Mouse (Mus musculus): ENCODE results near the gene Anks1b.

Gene Anks1b

GRCm38 (mm10) chr10:90169941-90170580, 296.8 kb downstream of the Anks1b start:
- DNase-seq (ENCODE audit: low spot score), result no peak

- DNase-seq (ENCODE audit: low spot score), result no peak
These were observed 317.1 kb downstream of the Anks1b start for GRCm38 (mm10) chr10:90190366-90190765.

DNA sequence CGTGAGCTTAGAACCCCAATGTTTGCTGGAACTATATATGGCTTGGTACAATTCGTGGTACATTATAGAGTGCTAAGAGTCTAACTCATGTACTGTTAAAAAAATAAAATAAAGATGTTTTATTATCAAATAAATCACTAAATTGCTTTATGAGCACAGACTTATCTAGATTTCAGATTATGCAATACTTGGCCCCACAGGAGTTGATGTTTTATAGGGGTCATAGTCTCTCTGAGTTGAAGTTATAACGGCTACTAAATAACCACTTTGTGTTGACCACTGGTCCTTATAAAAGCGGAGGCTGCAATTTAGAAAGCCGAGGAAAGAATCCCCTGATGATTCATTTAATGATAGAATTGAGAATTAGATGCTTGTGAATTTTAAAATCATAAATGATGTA, 323.6 kb downstream of the Anks1b start:
- no peak for DNase-seq (ENCODE audit: low spot score)

DNA sequence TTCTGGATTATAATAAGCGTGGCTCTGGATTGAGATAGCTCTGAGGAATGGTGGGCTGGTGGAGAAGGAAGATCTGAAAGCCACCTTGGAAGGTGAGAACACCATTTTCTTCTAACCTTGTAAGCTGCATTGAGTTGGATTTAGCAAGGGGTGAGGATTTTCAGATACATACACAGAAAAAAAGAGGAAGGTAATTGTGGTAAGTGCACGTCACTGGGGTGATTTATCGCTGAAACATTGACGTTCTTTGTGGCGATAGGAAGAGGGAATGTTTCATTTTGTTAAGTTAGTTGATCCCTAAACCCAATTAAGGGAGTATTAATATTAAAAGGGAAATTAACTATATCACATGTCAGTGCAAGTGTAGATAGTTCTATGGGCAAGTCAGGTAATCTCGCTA, 336.7 kb downstream of the Anks1b start:
- no peak for DNase-seq (ENCODE audit: low spot score)

- no peak for DNase-seq (ENCODE audit: low spot score)
These were observed 347.2 kb downstream of the Anks1b start for GRCm38 (mm10) chr10:90220470-90220869.

- no peak for DNase-seq (ENCODE audit: low spot score)
These were observed 349.6 kb downstream of the Anks1b start for GRCm38 (mm10) chr10:90222793-90223495.

- DNase-seq (ENCODE audit: low spot score), result no peak
These were observed 362.0 kb downstream of the Anks1b start for GRCm38 (mm10) chr10:90235273-90235672.

GRCm38 (mm10) chr10:90237290-90237689, 364.0 kb downstream of the Anks1b start:
- no peak for DNase-seq (ENCODE audit: low spot score)

DNA sequence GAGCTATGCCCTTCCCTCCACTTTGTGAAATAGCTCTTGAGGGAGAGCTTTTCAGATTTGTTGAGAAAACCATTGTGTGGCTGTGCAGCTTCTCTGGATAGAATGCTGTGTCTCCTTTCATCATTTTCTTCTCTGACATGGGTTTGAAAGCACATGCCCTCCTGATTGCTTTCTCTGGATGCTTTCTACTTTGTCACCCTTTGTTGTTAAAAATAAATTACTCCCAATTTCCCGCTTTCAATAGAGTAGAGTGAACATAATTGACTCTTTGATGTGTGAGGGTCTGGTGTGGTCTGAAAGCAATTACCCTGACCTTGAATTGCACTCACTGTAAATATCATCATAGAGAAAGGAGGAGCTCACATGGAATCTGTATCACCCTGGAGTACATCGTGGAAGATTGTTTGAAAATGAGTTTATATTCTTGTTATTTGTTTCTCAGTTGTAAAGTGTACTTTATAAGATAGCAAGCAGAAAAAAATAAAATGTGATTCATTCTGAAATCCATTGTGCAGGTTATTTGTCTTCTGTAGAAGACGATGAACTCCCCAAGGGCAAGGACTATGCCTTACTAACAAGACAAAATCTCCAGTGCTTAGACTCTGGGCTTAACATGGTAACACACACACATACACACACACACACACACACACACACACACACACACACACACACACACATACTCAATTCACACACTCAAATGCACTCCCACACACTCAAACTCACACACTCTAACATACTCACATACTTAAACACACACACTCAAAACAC, 385.8 kb downstream of the Anks1b start:
- DNase-seq (ENCODE audit: low spot score), result no peak

- DNase-seq (ENCODE audit: low spot score), result no peak
These were observed 398.0 kb downstream of the Anks1b start for GRCm38 (mm10) chr10:90271321-90271720.

DNA sequence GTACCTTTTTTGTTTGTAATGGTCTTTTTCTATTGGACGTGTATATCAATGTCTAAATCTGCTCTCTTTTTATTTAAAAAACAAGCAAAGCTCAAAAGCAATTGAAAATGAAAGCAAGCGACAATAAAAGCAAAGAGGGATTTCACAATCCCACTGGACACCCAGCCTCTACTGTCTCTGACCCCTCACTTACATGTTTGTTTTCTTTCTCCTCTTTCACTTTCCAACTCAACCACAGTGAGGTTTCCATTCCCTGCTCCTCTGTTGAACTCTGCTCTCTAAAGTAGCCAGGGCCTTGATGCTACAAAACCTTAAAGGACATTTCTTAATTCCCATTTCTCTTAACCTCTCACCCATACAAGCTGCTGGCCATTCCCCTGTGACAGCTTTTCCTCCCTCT, 400.0 kb downstream of the Anks1b start:
- no peak for DNase-seq (ENCODE audit: low spot score)

- DNase-seq (ENCODE audit: low spot score), result no peak
These were observed 413.3 kb downstream of the Anks1b start for GRCm38 (mm10) chr10:90286589-90286988.

DNA sequence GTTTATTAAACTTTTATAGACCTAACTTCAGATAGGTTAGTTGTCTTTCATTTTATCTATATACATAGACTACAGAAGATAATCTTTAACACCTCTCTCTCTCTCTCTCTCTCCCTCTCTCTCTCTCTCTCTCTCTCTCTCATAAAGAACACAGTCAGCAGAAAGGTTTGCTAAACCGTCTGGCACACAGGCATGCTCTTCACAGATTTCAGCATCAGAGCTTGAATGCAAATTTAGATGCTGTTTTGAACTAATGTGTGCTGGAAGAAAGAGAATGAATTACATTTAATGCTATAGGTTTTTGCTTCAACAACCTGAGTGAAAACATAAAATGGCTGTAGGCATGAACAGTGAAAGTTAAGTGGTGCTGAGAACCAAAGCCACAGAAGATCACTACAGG, 429.9 kb downstream of the Anks1b start:
- DNase-seq (ENCODE audit: low spot score), result no peak

DNA sequence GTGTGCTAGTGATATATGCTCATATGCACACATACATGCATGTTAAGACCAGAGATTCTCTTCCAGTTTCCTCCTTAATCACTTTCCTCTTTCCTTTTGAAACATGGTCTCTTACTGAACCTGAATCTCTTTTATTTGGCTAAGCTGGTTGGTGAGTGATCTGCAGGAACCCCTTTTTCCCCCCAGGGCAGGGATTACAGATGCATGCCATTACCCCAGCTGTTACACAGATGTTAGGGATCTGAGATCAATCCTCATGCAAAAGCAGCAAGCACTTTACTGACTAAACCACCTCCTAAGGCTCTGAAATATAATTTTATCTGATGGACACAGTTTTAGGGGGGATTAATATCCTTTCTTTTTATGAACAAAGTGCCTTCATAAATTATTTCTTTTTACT, 432.8 kb downstream of the Anks1b start:
- DNase-seq (ENCODE audit: low spot score), result no peak

DNA sequence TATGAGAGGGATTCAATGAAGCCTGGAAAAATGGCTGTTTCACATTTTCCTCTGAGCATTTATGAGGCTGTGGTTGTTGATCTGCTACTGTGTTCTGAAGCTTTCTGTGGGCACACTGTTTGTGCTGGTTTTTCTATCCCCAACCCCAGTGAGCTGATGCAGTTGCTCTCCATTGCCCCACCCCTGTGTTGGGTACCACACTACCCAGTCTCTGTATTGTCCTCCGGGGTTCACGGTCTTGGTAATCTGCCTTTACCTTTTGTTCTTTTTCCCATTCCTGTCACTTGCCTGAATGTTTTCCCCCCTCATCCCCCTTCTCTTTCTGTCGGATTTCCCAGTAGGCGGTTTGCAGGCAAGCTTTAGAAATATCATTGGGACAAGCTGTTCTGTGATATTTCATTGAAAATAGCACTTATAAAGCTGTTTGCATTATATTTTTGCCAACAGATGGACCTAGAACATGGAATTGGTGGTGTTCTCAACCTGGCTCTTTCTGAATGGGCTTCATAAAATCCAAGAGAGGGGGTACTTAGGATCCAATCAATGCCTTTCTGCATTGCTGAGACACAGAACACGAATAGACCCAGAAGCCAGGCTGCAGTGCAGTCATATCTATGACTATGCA, 434.7 kb downstream of the Anks1b start:
- DNase-seq (ENCODE audit: low spot score), result no peak

- no peak for DNase-seq (ENCODE audit: low spot score)
These were observed 456.5 kb downstream of the Anks1b start for GRCm38 (mm10) chr10:90329781-90330180.

DNA sequence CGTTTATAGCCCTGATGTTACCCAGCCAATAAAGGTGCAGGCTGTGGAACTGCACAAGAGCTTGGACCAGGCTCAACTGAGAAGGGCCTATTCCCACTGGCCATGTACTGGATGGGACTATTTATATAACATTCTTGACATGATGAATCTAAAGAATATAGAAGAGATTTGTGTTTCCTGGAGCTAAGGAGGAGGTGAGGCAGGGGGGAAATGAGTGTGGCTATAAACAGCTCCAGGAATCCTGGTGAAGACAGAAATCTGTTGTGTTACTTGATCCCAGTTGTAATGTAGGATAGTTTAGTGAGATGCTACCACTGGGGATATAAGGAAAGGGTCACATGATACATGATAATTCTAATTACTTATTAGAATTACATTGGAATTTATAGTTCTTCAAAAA, 472.1 kb downstream of the Anks1b start:
- no peak for DNase-seq (ENCODE audit: low spot score)

GRCm38 (mm10) chr10:90356258-90356657, 482.9 kb downstream of the Anks1b start:
- no peak for DNase-seq (ENCODE audit: low spot score)

- DNase-seq (ENCODE audit: low spot score), result no peak
These were observed 484.0 kb downstream of the Anks1b start for GRCm38 (mm10) chr10:90357169-90357907.

DNA sequence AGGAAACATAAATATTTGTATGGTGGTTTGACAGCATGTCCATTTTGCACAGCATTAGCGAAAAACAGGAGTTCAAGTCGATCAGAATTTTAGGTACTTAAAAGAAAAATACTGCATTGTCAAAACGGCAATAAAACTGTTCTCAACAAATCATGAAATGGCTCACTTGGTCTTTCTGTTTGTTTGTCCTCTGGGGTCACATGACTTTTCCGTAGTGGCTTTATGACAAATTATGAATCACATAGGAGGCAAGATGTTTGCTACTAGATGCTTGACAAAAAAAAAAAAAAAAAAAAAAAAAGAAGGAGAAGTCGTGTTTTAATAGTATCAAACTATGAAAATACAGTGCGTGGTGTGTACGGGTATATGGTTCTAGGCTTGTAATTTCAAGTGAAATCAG, 495.7 kb downstream of the Anks1b start:
- no peak for DNase-seq (ENCODE audit: low spot score)

DNA sequence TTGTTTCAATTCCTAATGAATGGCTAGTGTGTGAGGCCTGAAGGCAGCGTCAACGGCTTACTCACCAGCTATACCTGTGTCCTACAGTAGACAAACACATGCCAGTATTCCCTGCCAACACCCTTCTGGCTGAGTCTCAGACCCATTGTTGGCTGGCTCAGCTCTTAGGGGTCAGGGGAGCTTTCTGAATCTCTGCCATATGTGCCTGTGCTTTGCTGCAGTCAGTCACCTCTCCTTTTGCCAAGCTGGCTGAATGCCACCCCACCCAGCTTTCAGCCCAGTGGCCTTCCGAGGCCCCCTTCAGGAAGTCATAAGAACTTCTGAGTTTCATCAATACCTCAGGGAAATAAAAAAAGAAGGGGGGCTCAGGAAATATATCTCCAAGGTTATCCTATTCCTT, 497.4 kb downstream of the Anks1b start:
- DNase-seq (ENCODE audit: low spot score), result no peak

DNA sequence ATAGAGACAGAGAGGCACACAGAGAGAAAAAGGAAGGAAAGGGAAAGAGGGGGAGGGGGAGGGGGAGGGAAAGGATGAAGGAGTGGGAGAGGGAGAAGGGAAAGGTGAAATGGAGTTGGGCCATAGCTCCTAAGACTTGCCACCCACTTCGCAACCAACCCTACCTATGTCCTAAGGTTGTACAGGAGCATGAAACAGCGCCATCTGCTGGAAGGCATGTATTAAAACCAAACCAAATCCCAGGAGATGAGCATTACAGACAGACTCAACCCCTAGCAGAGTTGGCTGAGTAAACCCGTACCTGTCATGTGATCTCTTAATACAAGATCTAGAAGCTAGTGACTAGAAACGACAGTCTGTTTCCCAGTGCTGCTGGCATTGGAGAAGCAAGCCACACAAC, 500.2 kb downstream of the Anks1b start:
- no peak for DNase-seq (ENCODE audit: low spot score)
